Mouse (Mus musculus): ENCODE measurements around the gene Cdc42ep1. TPM values are rescaled to one million over a fixed set of nuclear protein-coding genes. Genes with fewer than 3 reads are reported as not detected.
A peak's percentile ranks its signal among the peaks of the same experiment; 100 is the strongest.
"Not testable (repeated sequence)": the region's sequence is repeated elsewhere in the genome, so short reads cannot be mapped to it uniquely, and the experiment has no call there.

The Cdc42ep1 gene
- polyA plus RNA-seq, 1 experiment from 2014 or later: 11.2 TPM

- H3K4me2 ChIP-seq (ENCODE audit: low read depth, severe bottlenecking): no peak overlapping the region
- DNase-seq (ENCODE audit: low spot score) (no peak), ATAC-seq (ENCODE audit: insufficient number of reproducible peaks, low FRiP score, low TSS enrichment, low read depth) (no peak)
- no peak overlapping the region for H3K27ac ChIP-seq (replicated peaks; ENCODE audit: low read depth, low read length)
- H3K4me1 ChIP-seq (ENCODE audit: control insufficient read depth, insufficient read depth, low read length): peaks cover 15% of the 10 kb centered on the region
- 79% methylated on average over 8 of the region's 8 CpGs for WGBS
- H3K27me3 ChIP-seq (ENCODE audit: control insufficient read depth, insufficient read depth, low read length): no peaks in the 10 kb centered on the region
- no peaks in the 10 kb centered on the region for H3K9me3 ChIP-seq (ENCODE audit: control insufficient read depth, low read length)
- H3K4me3 ChIP-seq (ENCODE audit: low read depth, low read length): no peak overlapping the region
- no peak overlapping the region; the same call in 1 of the 2 replicates for H3K9ac ChIP-seq (ENCODE audit: low read length)
- no peaks in the 10 kb centered on the region for H3K36me3 ChIP-seq (ENCODE audit: control insufficient read depth, insufficient read depth, low read length)
Observed at GRCm38 (mm10) chr15:78874989-78875388, 32.6 kb downstream of the Cdc42ep1 start.

- Histone ChIP-seq H3K4me3 (ENCODE audit: low read depth, low read length) (no peak overlapping the region), H3K4me2 (ENCODE audit: low read depth, severe bottlenecking) (no peak overlapping the region; the same call in 1 of the 2 replicates), H3K9me3 (ENCODE audit: control insufficient read depth, low read length) (no peaks in the 10 kb centered on the region), H3K27ac (replicated peaks; ENCODE audit: low read depth, low read length) (peak overlapping the region; percentile 60; the same call in 1 of the 2 replicates), H3K4me1 (ENCODE audit: control insufficient read depth, insufficient read depth, low read length) (peaks cover 15% of the 10 kb centered on the region), H3K36me3 (ENCODE audit: control insufficient read depth, insufficient read depth, low read length) (no peaks in the 10 kb centered on the region), H3K27me3 (ENCODE audit: control insufficient read depth, insufficient read depth, low read length) (no peaks in the 10 kb centered on the region), H3K9ac (ENCODE audit: low read length) (no peak overlapping the region)
- DNase-seq (ENCODE audit: low spot score) (no peak), ATAC-seq (ENCODE audit: insufficient number of reproducible peaks, low FRiP score, low TSS enrichment, low read depth) (no peak)
- 75% methylated on average over 5 of the region's 5 CpGs for WGBS
Observed at GRCm38 (mm10) chr15:78875537-78875936, 33.1 kb downstream of the Cdc42ep1 start.

GRCm38 (mm10) chr15:78876258-78876696, 33.9 kb downstream of the Cdc42ep1 start:
- ATAC-seq (ENCODE audit: insufficient number of reproducible peaks, low FRiP score, low TSS enrichment, low read depth) (no peak), DNase-seq (ENCODE audit: low spot score) (peak; percentile 90)
- peak overlapping the region; percentile 22; the same call in 1 of the 2 replicates for H3K9ac ChIP-seq (ENCODE audit: low read length)
- no peaks in the 10 kb centered on the region for H3K9me3 ChIP-seq (ENCODE audit: control insufficient read depth, low read length)
- no peaks in the 10 kb centered on the region for H3K27me3 ChIP-seq (ENCODE audit: control insufficient read depth, insufficient read depth, low read length)
- H3K4me2 ChIP-seq (ENCODE audit: low read depth, severe bottlenecking): peak overlapping the region; percentile 57
- H3K36me3 ChIP-seq (ENCODE audit: control insufficient read depth, insufficient read depth, low read length): 0 out of 2 replicates have a peak, but pooled peaks cover 2% of the 10 kb centered on the region
- H3K4me3 ChIP-seq (ENCODE audit: low read depth, low read length): peak overlapping the region; percentile 54
- peaks cover 15% of the 10 kb centered on the region for H3K4me1 ChIP-seq (ENCODE audit: control insufficient read depth, insufficient read depth, low read length)
- H3K27ac ChIP-seq (replicated peaks; ENCODE audit: low read depth, low read length): peak overlapping the region; percentile 95
- WGBS: 4% methylated on average over 17 of the region's 17 CpGs

- Histone ChIP-seq H3K4me3 (ENCODE audit: low read depth, low read length) (peak within 1 kb of the TSS; percentile 54), H3K36me3 (ENCODE audit: control insufficient read depth, insufficient read depth, low read length) (peaks cover 7% of the 10 kb centered on the region; the same call in 1 of the 2 replicates), H3K4me1 (ENCODE audit: control insufficient read depth, insufficient read depth, low read length) (peaks cover 15% of the 10 kb centered on the region), H3K9me3 (ENCODE audit: control insufficient read depth, low read length) (no peaks in the 10 kb centered on the region), H3K27ac (replicated peaks; ENCODE audit: low read depth, low read length) (peak within 1 kb of the TSS; percentile 95), H3K4me2 (ENCODE audit: low read depth, severe bottlenecking) (peak within 1 kb of the TSS; percentile 57), H3K27me3 (ENCODE audit: control insufficient read depth, insufficient read depth, low read length) (no peaks in the 10 kb centered on the region), H3K9ac (ENCODE audit: low read length) (peak within 1 kb of the TSS; percentile 71)
- DNase-seq (ENCODE audit: low spot score) (peak; percentile 97), ATAC-seq (ENCODE audit: insufficient number of reproducible peaks, low FRiP score, low TSS enrichment, low read depth) (peak; percentile 87)
- under 1% methylated on average over 75 of the region's 95 CpGs for WGBS
Observed at GRCm38 (mm10) chr15:78876991-78877809, 34.8 kb downstream of the Cdc42ep1 start, which contains the start of gene Gga1. TSS of gene Gga1 (plus strand) at chr15:78877190.

GRCm38 (mm10) chr15:78877810-78878390, 35.5 kb downstream of the Cdc42ep1 start:
- Histone ChIP-seq H3K36me3 (ENCODE audit: control insufficient read depth, insufficient read depth, low read length) (peaks cover 8% of the 10 kb centered on the region), H3K4me2 (ENCODE audit: low read depth, severe bottlenecking) (peak overlapping the region; percentile 57), H3K9ac (ENCODE audit: low read length) (peak overlapping the region; percentile 71), H3K4me1 (ENCODE audit: control insufficient read depth, insufficient read depth, low read length) (peaks cover 15% of the 10 kb centered on the region), H3K9me3 (ENCODE audit: control insufficient read depth, low read length) (no peaks in the 10 kb centered on the region), H3K27me3 (ENCODE audit: control insufficient read depth, insufficient read depth, low read length) (no peaks in the 10 kb centered on the region), H3K27ac (replicated peaks; ENCODE audit: low read depth, low read length) (peak overlapping the region; percentile 95), H3K4me3 (ENCODE audit: low read depth, low read length) (peak overlapping the region; percentile 54)
- no peak for ATAC-seq (ENCODE audit: insufficient number of reproducible peaks, low FRiP score, low TSS enrichment, low read depth)
- no peak for DNase-seq (ENCODE audit: low spot score)
- WGBS: 0% methylated on average over 16 of the region's 17 CpGs

- H3K27me3 ChIP-seq (ENCODE audit: control insufficient read depth, insufficient read depth, low read length); DNase-seq (ENCODE audit: low spot score); H3K27ac ChIP-seq (replicated peaks; ENCODE audit: low read depth, low read length); ATAC-seq (ENCODE audit: insufficient number of reproducible peaks, low FRiP score, low TSS enrichment, low read depth); H3K4me2 ChIP-seq (ENCODE audit: low read depth, severe bottlenecking); H3K4me3 ChIP-seq (ENCODE audit: low read depth, low read length); H3K9ac ChIP-seq (ENCODE audit: low read length); H3K9me3 ChIP-seq (ENCODE audit: control insufficient read depth, low read length): not testable (repeated sequence)
- WGBS: 32% methylated on average over 7 of the region's 7 CpGs
- Histone ChIP-seq H3K36me3 (ENCODE audit: control insufficient read depth, insufficient read depth, low read length) (peaks cover 16% of the 10 kb centered on the region), H3K4me1 (ENCODE audit: control insufficient read depth, insufficient read depth, low read length) (peaks cover 15% of the 10 kb centered on the region)
Observed at GRCm38 (mm10) chr15:78878792-78879516, 36.5 kb downstream of the Cdc42ep1 start.

GRCm38 (mm10) chr15:78880432-78880831, 38.0 kb downstream of the Cdc42ep1 start:
- no peak for DNase-seq (ENCODE audit: low spot score)
- Histone ChIP-seq H3K27ac (replicated peaks; ENCODE audit: low read depth, low read length) (no peak overlapping the region), H3K4me2 (ENCODE audit: low read depth, severe bottlenecking) (no peak overlapping the region), H3K4me3 (ENCODE audit: low read depth, low read length) (no peak overlapping the region), H3K4me1 (ENCODE audit: control insufficient read depth, insufficient read depth, low read length) (peaks cover 15% of the 10 kb centered on the region), H3K9me3 (ENCODE audit: control insufficient read depth, low read length) (no peaks in the 10 kb centered on the region), H3K27me3 (ENCODE audit: control insufficient read depth, insufficient read depth, low read length) (no peaks in the 10 kb centered on the region), H3K9ac (ENCODE audit: low read length) (no peak overlapping the region), H3K36me3 (ENCODE audit: control insufficient read depth, insufficient read depth, low read length) (peaks cover 25% of the 10 kb centered on the region)
- ATAC-seq (ENCODE audit: insufficient number of reproducible peaks, low FRiP score, low TSS enrichment, low read depth): no peak
- 100% methylated on average over 8 of the region's 8 CpGs for WGBS

GRCm38 (mm10) chr15:78881828-78882227, 39.4 kb downstream of the Cdc42ep1 start:
- 84% methylated on average over 3 of the region's 3 CpGs for WGBS
- H3K4me1 ChIP-seq (ENCODE audit: control insufficient read depth, insufficient read depth, low read length): peaks cover 12% of the 10 kb centered on the region
- H3K4me2 ChIP-seq (ENCODE audit: low read depth, severe bottlenecking): no peak overlapping the region
- H3K27ac ChIP-seq (replicated peaks; ENCODE audit: low read depth, low read length): no peak overlapping the region
- H3K36me3 ChIP-seq (ENCODE audit: control insufficient read depth, insufficient read depth, low read length): peaks cover 34% of the 10 kb centered on the region
- H3K4me3 ChIP-seq (ENCODE audit: low read depth, low read length): no peak overlapping the region
- DNase-seq (ENCODE audit: low spot score) (no peak), ATAC-seq (ENCODE audit: insufficient number of reproducible peaks, low FRiP score, low TSS enrichment, low read depth) (no peak)
- H3K9me3 ChIP-seq (ENCODE audit: control insufficient read depth, low read length): no peaks in the 10 kb centered on the region
- no peak overlapping the region for H3K9ac ChIP-seq (ENCODE audit: low read length)
- no peaks in the 10 kb centered on the region for H3K27me3 ChIP-seq (ENCODE audit: control insufficient read depth, insufficient read depth, low read length)
